Mouse (Mus musculus) yolk sac, embryonic 10.5 days (tissue): Measurements from ENCODE around the gene Adgrf3.

Experiments used
- DNase-seq: peaks from one replicate; pipeline ENCODE4 v3.0.0-alpha.2; 2017; ENCODE audit warnings: low spot score

Gene Adgrf3

GRCm38 (mm10) chr5:30148133-30148920 is 57.2 kb downstream of the Adgrf3 start:
- DNase-seq, result no peak

GRCm38 (mm10) chr5:30146526-30146925 is 59.0 kb downstream of the Adgrf3 start:
- no peak for DNase-seq
